ENCODE assay signal across 21 mouse cellular contexts in the genomic region with DNA sequence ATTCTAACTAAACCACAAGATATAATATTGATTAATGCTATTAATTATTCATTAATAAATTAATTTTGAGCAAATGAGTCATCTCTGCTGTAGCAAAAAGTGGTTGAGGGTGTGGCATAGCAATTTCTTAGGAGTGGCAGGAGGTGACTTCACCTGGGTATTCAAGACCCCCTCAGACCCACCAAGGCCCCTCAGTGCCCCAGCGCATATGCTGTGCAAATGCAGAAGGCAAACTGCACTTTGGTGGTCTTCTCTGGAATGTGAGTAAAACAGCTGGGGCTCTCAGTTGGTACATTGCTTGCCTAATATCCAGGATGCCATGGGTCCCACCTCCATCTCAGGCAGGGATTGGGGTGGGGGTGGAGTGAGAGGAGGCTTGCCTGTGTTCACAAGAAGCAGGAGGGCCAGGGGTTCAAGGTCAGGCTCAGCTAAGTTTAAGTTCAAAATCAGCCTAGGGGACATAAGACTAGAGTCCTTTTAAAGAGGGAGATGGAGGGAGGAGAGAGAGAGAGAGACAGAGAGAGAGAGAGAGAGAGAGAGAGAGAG. TPM values are rescaled to one million over a fixed set of nuclear protein-coding genes. Genes with fewer than 3 reads are reported as not detected.
A peak's percentile ranks its signal among the peaks of the same experiment; 100 is the strongest.
DNase-seq lines count a peak whose midpoint lies in the region; ATAC-seq and TF ChIP-seq lines count a peak whose summit lies in the region.
"Had no signal": no experiment of that assay in that cellular context is flagged by ENCODE, and none has a peak within 500 bp of the region (broad histone marks: within the 10 kb centered on the region; RNA-seq: fewer than 3 reads in every experiment).

No protein-coding gene starts in this region.

- intact Hi-C loops in left cerebral cortex, postnatal 10 days (cut with DNase I) = no loop called here

- no peak for TF ChIP-seq CTCF in E14TG2a.4 (conservative IDR thresholded peaks at IDR 0.05; ENCODE audit: low read length)
- no peak for TF ChIP-seq CTCF in stomach, postnatal 0 days (IDR thresholded peaks at IDR 0.05; ENCODE audit: low read depth)

- H3K27me3 ChIP-seq in midbrain, embryonic 10.5 days (ENCODE audit: low read depth, poor library complexity, severe bottlenecking) = no peaks in the 10 kb centered on the region
- H3K27me3 ChIP-seq in midbrain, embryonic 16.5 days (ENCODE audit: control insufficient read depth, insufficient read depth, low read depth, low read length) = no peaks in the 10 kb centered on the region
- no peaks in the 10 kb centered on the region for H3K27me3 ChIP-seq in E14TG2a.4 (ENCODE audit: insufficient read depth, low read length)
- no peaks in the 10 kb centered on the region for H3K27me3 ChIP-seq in stomach, postnatal 0 days (ENCODE audit: control insufficient read depth, insufficient read depth, low read length)
- H3K27me3 ChIP-seq: embryonic facial prominence, embryonic 15.5 days; forebrain, embryonic 12.5 days; hindbrain, embryonic 13.5 days had no signal

- H3K36me3 ChIP-seq in midbrain, embryonic 10.5 days = no peaks in the 10 kb centered on the region
- no peaks in the 10 kb centered on the region for H3K36me3 ChIP-seq in midbrain, embryonic 16.5 days (ENCODE audit: control insufficient read depth, insufficient read depth, low read length)
- H3K36me3 ChIP-seq in E14TG2a.4 (ENCODE audit: insufficient read depth, low read length) = no peaks in the 10 kb centered on the region
- H3K36me3 ChIP-seq in stomach, postnatal 0 days (ENCODE audit: control insufficient read depth, insufficient read depth, low read length) = no peaks in the 10 kb centered on the region
- H3K36me3 ChIP-seq: embryonic facial prominence, embryonic 15.5 days; forebrain, embryonic 12.5 days; hindbrain, embryonic 13.5 days had no signal

- 98% methylated on average over 1 of the region's 1 CpGs for WGBS in midbrain, embryonic 10.5 days
- WGBS in midbrain, embryonic 16.5 days = 84% methylated on average over 1 of the region's 1 CpGs
- WGBS in stomach, postnatal 0 days = 93% methylated on average over 1 of the region's 1 CpGs

- H3K9ac ChIP-seq in midbrain, embryonic 16.5 days (ENCODE audit: low read depth, low read length) = no peak overlapping the region
- H3K9ac ChIP-seq in stomach, postnatal 0 days (ENCODE audit: low read length) = no peak overlapping the region
- H3K9ac ChIP-seq: embryonic facial prominence, embryonic 15.5 days; forebrain, embryonic 12.5 days; hindbrain, embryonic 13.5 days had no signal

- no peak overlapping the region for H3K4me2 ChIP-seq in midbrain, embryonic 16.5 days (ENCODE audit: low read length)
- no peak overlapping the region for H3K4me2 ChIP-seq in stomach, postnatal 0 days (replicated peaks; ENCODE audit: low read depth)
- H3K4me2 ChIP-seq: embryonic facial prominence, embryonic 15.5 days; forebrain, embryonic 12.5 days; hindbrain, embryonic 13.5 days had no signal

- H3K4me3 ChIP-seq in midbrain, embryonic 10.5 days = no peak overlapping the region
- H3K4me3 ChIP-seq in midbrain, embryonic 16.5 days (ENCODE audit: low read depth, low read length) = no peak overlapping the region
- H3K4me3 ChIP-seq in E14TG2a.4 (replicated peaks; ENCODE audit: low read length) = 0 out of 2 replicates have a peak overlapping the region, but pooled peaks have one; percentile 7
- H3K4me3 ChIP-seq in stomach, postnatal 0 days (ENCODE audit: low read depth, low read length) = no peak overlapping the region
- H3K4me3 ChIP-seq: embryonic facial prominence, embryonic 15.5 days; erythroblast, embryonic 14.5 days; forebrain, embryonic 12.5 days; hindbrain, embryonic 13.5 days had no signal

- peaks cover 55% of the 10 kb centered on the region for H3K4me1 ChIP-seq in midbrain, embryonic 10.5 days
- no peaks in the 10 kb centered on the region for H3K4me1 ChIP-seq in midbrain, embryonic 16.5 days (ENCODE audit: control insufficient read depth, insufficient read depth, low read length)
- H3K4me1 ChIP-seq in E14TG2a.4 (replicated peaks; ENCODE audit: low read depth, low read length) = peaks cover 53% of the 10 kb centered on the region
- no peaks in the 10 kb centered on the region for H3K4me1 ChIP-seq in stomach, postnatal 0 days (replicated peaks; ENCODE audit: control insufficient read depth, insufficient read depth)
- H3K4me1 ChIP-seq: embryonic facial prominence, embryonic 15.5 days had no signal

- H3K27ac ChIP-seq in midbrain, embryonic 10.5 days (replicated peaks) = peak overlapping the region; percentile 67; the same call in 1 of the 2 replicates
- no peak overlapping the region for H3K27ac ChIP-seq in midbrain, embryonic 16.5 days (ENCODE audit: low read length)
- no peak overlapping the region for H3K27ac ChIP-seq in stomach, postnatal 0 days (replicated peaks)
- H3K27ac ChIP-seq: embryonic facial prominence, embryonic 15.5 days; forebrain, embryonic 12.5 days; hindbrain, embryonic 13.5 days; hindbrain, postnatal 0 days had no signal

- TF ChIP-seq EP300 in stomach, postnatal 0 days (optimal IDR thresholded peaks at IDR 0.05) = no peak

- no peak for ATAC-seq in midbrain, embryonic 16.5 days
- no peak for ATAC-seq in stomach, postnatal 0 days (ENCODE audit: low FRiP score, low TSS enrichment)
- ATAC-seq: hindbrain, postnatal 0 days had no signal

- no peaks in the 10 kb centered on the region for H3K9me3 ChIP-seq in midbrain, embryonic 10.5 days (replicated peaks)
- H3K9me3 ChIP-seq in midbrain, embryonic 16.5 days (replicated peaks; ENCODE audit: control insufficient read depth, low read length, poor library complexity, severe bottlenecking) = no peaks in the 10 kb centered on the region
- H3K9me3 ChIP-seq in E14TG2a.4 (ENCODE audit: low read length) = no peaks in the 10 kb centered on the region
- H3K9me3 ChIP-seq in stomach, postnatal 0 days (ENCODE audit: control insufficient read depth, low read length) = no peaks in the 10 kb centered on the region
- H3K9me3 ChIP-seq: embryonic facial prominence, embryonic 15.5 days; forebrain, embryonic 12.5 days; hindbrain, embryonic 13.5 days had no signal

- DNase-seq in midbrain, embryonic 10.5 days (ENCODE audit: low spot score) = no peak
- DNase-seq in ES-CJ7 (ENCODE audit: low read depth, low spot score) = peak; percentile 78
- DNase-seq in stomach, postnatal 0 days (ENCODE audit: low spot score) = peak; percentile 8
- DNase-seq in left cerebral cortex, postnatal 10 days (ENCODE audit: extremely low spot score in 1 of 2, low spot score in 2 of 2) = no peak
- DNase-seq: adrenal gland, adult 2 months; adrenal gland, postnatal 25 days; cerebellum, adult 18-20 months; cerebellum, adult 9-11 months; cerebellum, postnatal 36 days; gastrocnemius, postnatal 36 days; heart, adult 11 months; heart, postnatal 10 days had no signal

RNA-seq across cellular contexts. Expression of a gene that starts 31.5 kb away (rescaled TPM):
- 33.6 and 38.5 TPM in 2 replicates for polyA plus RNA-seq in midbrain, embryonic 10.5 days (2016; fragmentation: Nextera tagmentation; extraction: Ambion mirVana)
- polyA plus RNA-seq in midbrain, embryonic 16.5 days (2015; fragmentation: Nextera tagmentation; extraction: Ambion mirVana) = 33.4 and 37.4 TPM in 2 replicates
- 3.7 and 4.5 TPM in 2 replicates for polyA plus RNA-seq in stomach, postnatal 0 days (2015; fragmentation: Nextera tagmentation; extraction: Ambion mirVana)
- total RNA-seq in left cerebral cortex, postnatal 10 days (2021) = 100 to 1,000 TPM; 130 to 135 TPM
- total RNA-seq: hematopoietic stem cell, adult 5-6 weeks; MEL had no signal

Comparison
In these comparisons a context has a peak if more than half of its experiments do, and no peak if none do; other contexts are left out.
1. DNase-seq: peak in ES-CJ7 (single experiment) and stomach, postnatal 0 days (single experiment); none in midbrain, embryonic 10.5 days (single experiment) and left cerebral cortex, postnatal 10 days (0 of 2).